Mouse (Mus musculus): ENCODE measurements at regions not wholly inside any gene's neighbourhood (a gene's known extent, or its start where the extent isn't known, plus 50 kb on each side); places are given as distances from the start of the nearest gene placed in this dataset.

DNA sequence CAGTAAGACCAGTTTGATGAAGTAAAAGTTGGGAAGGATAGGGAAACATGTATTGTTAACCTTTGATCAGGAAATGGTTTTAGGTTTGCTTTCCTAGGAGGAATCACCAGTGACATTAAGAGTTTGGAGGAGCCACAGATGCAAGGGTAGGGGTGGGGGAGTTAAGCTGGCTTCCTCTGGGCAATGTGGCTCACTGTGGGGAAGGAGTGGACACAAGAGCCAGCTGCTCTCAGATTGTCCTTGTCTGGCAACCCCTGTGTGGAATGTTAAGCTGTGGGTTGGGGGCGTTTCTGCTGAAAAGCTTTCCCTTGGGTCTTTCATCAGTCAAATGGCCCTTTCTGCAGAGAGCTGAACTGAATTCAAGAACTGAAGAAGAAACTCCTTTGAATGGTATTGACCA, 251.1 kb upstream of the Sox11 start:
- Histone ChIP-seq H3K4me3 (ENCODE audit: insufficient read depth, low read depth, low read length) (no peak overlapping the region), H3K4me1 (ENCODE audit: control insufficient read depth, insufficient read depth, low read length) (no peaks in the 10 kb centered on the region), H3K27ac (ENCODE audit: insufficient read depth, low read depth, low read length) (no peak overlapping the region)
- WGBS: 48% methylated on average over 1 of the region's 1 CpGs
- TF ChIP-seq POLR2A (IDR thresholded peaks at IDR 0.05; ENCODE audit: insufficient read depth, low read depth, low read length) (no peak), CTCF (IDR thresholded peaks at IDR 0.05; ENCODE audit: insufficient read depth, low read depth, low read length) (no peak)

DNA sequence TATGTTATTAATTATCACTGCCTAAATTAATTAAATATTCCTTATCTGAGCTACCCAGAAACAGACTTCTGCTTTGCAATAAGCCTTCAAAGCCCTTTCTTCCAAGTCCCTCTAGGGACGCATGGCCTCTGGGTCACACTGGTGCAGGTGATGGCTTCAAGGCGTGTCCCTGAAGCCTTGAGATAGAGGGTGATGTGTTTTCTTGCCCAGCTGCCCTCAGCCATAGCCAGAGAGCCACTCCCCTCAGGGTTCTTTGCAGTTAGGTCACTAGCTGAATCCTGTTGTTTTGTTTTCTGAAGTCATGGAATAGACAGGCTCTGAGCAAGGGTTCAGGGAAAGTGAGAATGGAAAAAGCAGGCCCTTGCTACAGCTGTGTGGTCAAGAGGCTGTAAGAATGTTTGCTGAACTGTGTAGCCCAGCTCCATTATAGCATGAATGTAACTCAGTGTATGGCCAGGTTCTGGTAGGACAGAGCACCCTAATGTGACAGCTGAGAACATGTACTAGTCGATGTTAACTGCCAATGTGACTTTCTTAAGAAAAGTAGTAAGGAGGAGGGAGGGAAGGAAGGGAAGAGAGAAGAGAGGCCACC, 233.8 kb upstream of the Sox11 start:
- no peak for TF ChIP-seq CTCF (IDR thresholded peaks at IDR 0.05; ENCODE audit: insufficient read depth, low read depth, low read length)
- no peak for TF ChIP-seq POLR2A (IDR thresholded peaks at IDR 0.05; ENCODE audit: insufficient read depth, low read depth, low read length)
- H3K27ac ChIP-seq (ENCODE audit: insufficient read depth, low read depth, low read length): no peak overlapping the region
- H3K4me3 ChIP-seq (ENCODE audit: insufficient read depth, low read depth, low read length): no peak overlapping the region
- peaks cover 2% of the 10 kb centered on the region; the same call in 1 of the 2 replicates for H3K4me1 ChIP-seq (ENCODE audit: control insufficient read depth, insufficient read depth, low read length)
- 81% methylated on average over 3 of the region's 3 CpGs for WGBS

DNA sequence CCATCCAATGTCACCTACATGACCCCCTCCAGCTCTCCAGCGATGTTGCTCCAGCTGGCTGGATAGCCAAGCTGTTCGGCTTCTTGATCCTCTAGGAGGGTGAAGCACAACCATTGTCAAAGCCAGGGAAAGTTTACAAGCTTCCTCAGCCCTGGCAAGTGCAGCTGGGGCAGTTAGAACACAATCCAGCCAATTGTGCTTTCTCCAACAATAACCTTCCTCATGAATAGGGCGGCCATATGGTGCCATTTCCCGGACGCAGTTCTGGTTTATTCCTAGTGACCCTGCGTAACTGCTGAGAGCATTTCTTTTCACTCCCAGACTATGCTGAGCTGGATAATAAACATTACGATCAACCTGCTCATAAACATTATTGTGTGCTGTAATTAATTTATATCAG, 233.3 kb upstream of the Sox11 start:
- TF ChIP-seq CTCF (IDR thresholded peaks at IDR 0.05; ENCODE audit: insufficient read depth, low read depth, low read length): no peak
- TF ChIP-seq POLR2A (IDR thresholded peaks at IDR 0.05; ENCODE audit: insufficient read depth, low read depth, low read length): no peak
- Histone ChIP-seq H3K27ac (ENCODE audit: insufficient read depth, low read depth, low read length) (no peak overlapping the region), H3K4me1 (ENCODE audit: control insufficient read depth, insufficient read depth, low read length) (peaks cover 2% of the 10 kb centered on the region; the same call in 1 of the 2 replicates), H3K4me3 (ENCODE audit: insufficient read depth, low read depth, low read length) (no peak overlapping the region)
- 48% methylated on average over 7 of the region's 7 CpGs for whole genome bisulfite sequencing

DNA sequence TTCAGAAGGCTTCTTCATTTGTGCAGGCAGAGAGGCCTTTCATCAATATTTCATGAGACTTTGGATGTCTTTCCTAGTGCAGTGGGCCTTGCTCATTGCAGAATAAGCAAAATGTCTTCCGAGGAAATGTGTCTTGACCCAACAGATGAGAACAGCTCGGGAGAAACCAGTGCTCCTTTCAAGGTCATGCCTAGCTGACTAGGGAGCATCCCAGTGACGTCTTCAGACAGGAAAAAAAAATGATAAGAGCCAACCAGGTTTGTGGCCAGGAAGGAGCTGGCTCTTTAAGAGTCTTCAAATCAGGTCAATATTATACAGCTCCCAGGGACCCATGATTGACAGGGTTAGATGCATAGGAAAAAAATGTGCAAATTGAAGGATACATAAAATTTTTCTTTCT, 224.9 kb upstream of the Sox11 start:
- 83% methylated on average over 3 of the region's 3 CpGs for WGBS
- Histone ChIP-seq H3K27ac (ENCODE audit: insufficient read depth, low read depth, low read length) (no peak overlapping the region), H3K4me1 (ENCODE audit: control insufficient read depth, insufficient read depth, low read length) (no peaks in the 10 kb centered on the region), H3K4me3 (ENCODE audit: insufficient read depth, low read depth, low read length) (no peak overlapping the region)
- TF ChIP-seq CTCF (IDR thresholded peaks at IDR 0.05; ENCODE audit: insufficient read depth, low read depth, low read length): no peak
- no peak for TF ChIP-seq POLR2A (IDR thresholded peaks at IDR 0.05; ENCODE audit: insufficient read depth, low read depth, low read length)

DNA sequence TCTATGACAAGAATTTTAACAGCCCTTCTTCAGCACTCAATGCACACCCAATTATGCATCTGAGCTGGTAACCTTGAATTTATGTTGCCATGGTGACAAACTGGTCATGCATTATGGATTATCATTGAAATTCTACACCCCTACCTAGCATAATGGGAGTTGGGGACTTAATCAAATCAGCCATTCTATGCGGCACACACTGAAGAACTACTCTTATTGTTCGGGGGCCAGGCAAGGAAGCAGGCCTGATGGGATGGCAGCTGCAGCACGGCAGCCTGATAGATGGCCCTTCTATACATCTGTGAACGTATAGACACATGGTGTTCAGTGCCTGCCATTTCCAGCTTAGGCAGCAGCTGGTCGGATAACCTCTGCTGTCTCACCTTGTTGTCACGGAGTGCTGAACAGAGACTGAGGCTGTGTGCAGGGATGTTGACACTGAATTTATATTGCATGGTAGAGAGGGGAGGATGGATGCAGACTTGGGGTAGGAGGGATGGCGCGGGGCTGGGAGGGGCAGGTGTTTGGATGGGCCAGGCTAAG, 223.7 kb upstream of the Sox11 start:
- H3K27ac ChIP-seq (ENCODE audit: insufficient read depth, low read depth, low read length): no peak overlapping the region
- WGBS: 63% methylated on average over 8 of the region's 8 CpGs
- H3K4me3 ChIP-seq (ENCODE audit: insufficient read depth, low read depth, low read length): no peak overlapping the region
- no peak for TF ChIP-seq CTCF (IDR thresholded peaks at IDR 0.05; ENCODE audit: insufficient read depth, low read depth, low read length)
- TF ChIP-seq POLR2A (IDR thresholded peaks at IDR 0.05; ENCODE audit: insufficient read depth, low read depth, low read length): no peak
- no peaks in the 10 kb centered on the region for H3K4me1 ChIP-seq (ENCODE audit: control insufficient read depth, insufficient read depth, low read length)

DNA sequence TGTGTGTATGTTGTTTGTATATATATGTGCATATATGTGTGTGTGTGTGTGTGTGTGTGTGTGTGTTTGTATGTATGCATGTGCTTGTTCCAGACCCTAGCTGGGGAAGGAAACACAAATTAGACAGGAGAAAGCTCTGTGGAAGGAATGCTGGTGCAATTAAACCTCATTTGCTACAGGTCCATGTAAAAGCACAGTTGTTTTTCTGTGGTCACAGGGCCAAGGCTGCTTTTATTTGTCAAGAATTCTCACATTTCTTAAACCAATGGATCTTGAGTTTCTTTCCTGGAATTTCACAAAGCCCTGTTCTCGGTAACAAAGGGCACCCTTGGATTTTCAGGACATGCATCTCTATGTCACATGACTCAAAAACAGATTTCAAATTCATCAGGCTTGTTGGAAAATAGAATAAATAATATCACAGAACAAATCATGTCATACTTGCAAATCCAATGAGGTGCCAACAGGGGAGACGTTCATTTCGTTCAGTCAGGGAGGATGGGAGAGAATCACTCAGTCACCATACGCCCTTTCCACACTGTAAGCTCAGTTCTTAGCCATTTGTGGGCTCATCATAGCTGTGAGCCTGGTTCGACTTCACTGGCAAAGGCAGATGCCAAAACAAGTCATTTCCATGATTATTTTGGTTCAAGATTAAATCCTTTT, 222.4 kb upstream of the Sox11 start:
- no peak for TF ChIP-seq CTCF (IDR thresholded peaks at IDR 0.05; ENCODE audit: insufficient read depth, low read depth, low read length)

DNA sequence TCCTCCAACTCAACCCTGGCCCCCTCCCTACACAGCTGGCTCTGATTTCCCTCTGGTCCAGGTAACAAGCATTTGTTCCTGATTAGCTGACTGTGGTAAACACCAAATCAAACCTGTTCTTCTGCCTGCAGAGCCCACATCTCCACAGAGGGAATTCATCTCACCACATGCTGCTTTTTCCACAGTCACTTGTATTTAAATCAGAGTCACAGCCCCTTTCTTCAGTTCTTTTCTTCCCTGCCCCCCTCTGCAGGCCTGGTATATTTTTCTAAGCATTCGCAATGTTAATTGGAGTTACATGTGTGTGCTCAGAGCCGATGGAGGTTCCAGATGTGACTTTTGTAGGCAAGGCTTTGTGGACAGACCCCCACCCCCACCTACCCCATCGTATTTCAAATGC, 221.5 kb upstream of the Sox11 start:
- TF ChIP-seq POLR2A (IDR thresholded peaks at IDR 0.05; ENCODE audit: insufficient read depth, low read depth, low read length) (no peak), CTCF (IDR thresholded peaks at IDR 0.05; ENCODE audit: insufficient read depth, low read depth, low read length) (no peak)
- Histone ChIP-seq H3K4me3 (ENCODE audit: insufficient read depth, low read depth, low read length) (no peak overlapping the region), H3K27ac (ENCODE audit: insufficient read depth, low read depth, low read length) (no peak overlapping the region), H3K4me1 (ENCODE audit: control insufficient read depth, insufficient read depth, low read length) (no peaks in the 10 kb centered on the region)
- WGBS: 55% methylated on average over 3 of the region's 3 CpGs

More for the DNA sequence above, 222.4 kb upstream of the Sox11 start:
- WGBS: 82% methylated on average over 5 of the region's 5 CpGs
- Histone ChIP-seq H3K27ac (ENCODE audit: insufficient read depth, low read depth, low read length) (no peak overlapping the region), H3K4me3 (ENCODE audit: insufficient read depth, low read depth, low read length) (no peak overlapping the region), H3K4me1 (ENCODE audit: control insufficient read depth, insufficient read depth, low read length) (no peaks in the 10 kb centered on the region)

DNA sequence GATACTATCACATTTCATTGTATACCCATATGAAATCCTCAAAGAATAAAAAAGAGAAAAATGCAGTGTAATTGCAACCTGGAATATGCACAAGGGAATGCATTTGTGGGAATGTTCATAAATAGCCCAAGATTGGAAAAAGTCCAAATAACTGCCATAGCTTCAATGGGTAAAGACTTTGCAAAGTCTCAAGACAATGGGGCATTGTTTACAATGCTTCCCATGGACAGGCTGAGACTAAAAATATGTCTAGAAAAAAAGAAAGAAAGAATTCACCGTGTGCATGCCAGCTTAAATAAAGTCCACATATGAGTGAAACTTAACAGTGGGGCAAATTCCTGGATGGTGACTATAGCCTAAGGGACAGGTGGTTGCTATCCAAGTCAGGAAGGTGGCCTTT, 210.4 kb upstream of the Sox11 start:
- Histone ChIP-seq H3K4me1 (ENCODE audit: control insufficient read depth, insufficient read depth, low read length) (no peaks in the 10 kb centered on the region), H3K4me3 (ENCODE audit: insufficient read depth, low read depth, low read length) (no peak overlapping the region), H3K27ac (ENCODE audit: insufficient read depth, low read depth, low read length) (no peak overlapping the region)
- no peak for TF ChIP-seq CTCF (IDR thresholded peaks at IDR 0.05; ENCODE audit: insufficient read depth, low read depth, low read length)
- no peak for TF ChIP-seq POLR2A (IDR thresholded peaks at IDR 0.05; ENCODE audit: insufficient read depth, low read depth, low read length)
- 42% methylated on average over 1 of the region's 1 CpGs for WGBS

DNA sequence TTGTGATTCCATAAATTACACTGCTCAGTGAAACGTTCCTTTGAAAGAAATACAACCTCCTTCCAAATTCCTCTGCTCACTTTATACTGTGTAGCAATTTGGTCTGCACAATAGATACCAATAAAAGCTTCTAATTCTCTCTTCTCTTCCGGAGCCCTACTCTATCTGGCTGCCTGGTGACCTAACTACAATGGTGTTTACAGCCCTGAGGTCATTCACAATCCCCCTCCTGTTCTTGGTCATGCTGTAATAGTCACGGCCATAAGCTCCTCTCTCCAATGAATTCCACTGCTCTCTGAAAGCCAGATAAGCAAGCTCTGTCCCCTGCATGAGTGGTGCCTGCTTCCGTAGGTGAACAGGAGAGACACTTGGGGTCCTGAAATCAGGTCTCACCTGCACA, 195.8 kb upstream of the Sox11 start:
- no peak overlapping the region for H3K4me3 ChIP-seq (ENCODE audit: insufficient read depth, low read depth, low read length)
- H3K4me1 ChIP-seq (ENCODE audit: control insufficient read depth, insufficient read depth, low read length): no peaks in the 10 kb centered on the region
- TF ChIP-seq CTCF (IDR thresholded peaks at IDR 0.05; ENCODE audit: insufficient read depth, low read depth, low read length): no peak
- WGBS: 47% methylated on average over 4 of the region's 4 CpGs
- no peak overlapping the region for H3K27ac ChIP-seq (ENCODE audit: insufficient read depth, low read depth, low read length)

Data from olfactory bulb, adult 2 months (tissue).